Mouse (Mus musculus) limb, embryonic 13.5 days (tissue): ENCODE measurements around the gene Sptbn4. TPM values are rescaled to one million over a fixed set of nuclear protein-coding genes. Genes with fewer than 3 reads are reported as not detected.

ENCODE experiments used
- ATAC-seq: fragments of 200-750 bp; cut with Nextera tagmentation; 2 replicates; pipeline ENCODE4 v1.8.0; 2017; ENCODE audit warnings: low read depth, moderate number of reproducible peaks, moderate TSS enrichment; ENCODE audit not compliant: low FRiP score
- H3K27ac ChIP-seq: fragments of 300-500 bp; sonication (generic); 2 replicates; pipeline ENCODE4 v1.5.1; 2015; ENCODE audit warnings: inconsistent platforms, mild to moderate bottlenecking, moderate library complexity
- H3K27me3 ChIP-seq: fragments of 300-500 bp; sonication (generic); 2 replicates; pipeline ENCODE4 v1.6.1; 2015; ENCODE audit warnings: mild to moderate bottlenecking, inconsistent platforms
- H3K36me3 ChIP-seq: fragments of 300-500 bp; sonication (generic); 2 replicates; pipeline ENCODE4 v1.6.1; 2015; ENCODE audit warnings: inconsistent platforms, mild to moderate bottlenecking, moderate library complexity
- H3K4me1 ChIP-seq: fragments of 300-500 bp; sonication (generic); 2 replicates; pipeline ENCODE4 v1.6.1; 2015; ENCODE audit warnings: inconsistent platforms
- H3K4me2 ChIP-seq: fragments of 300-500 bp; sonication (generic); replicated peaks from 2 replicates; pipeline ENCODE4 v1.6.1; 2015; ENCODE audit warnings: inconsistent platforms, mild to moderate bottlenecking, moderate library complexity
- H3K4me3 ChIP-seq: fragments of 300-500 bp; sonication (generic); 2 replicates; pipeline ENCODE4 v1.5.1; 2015; ENCODE audit warnings: moderate library complexity, mild to moderate bottlenecking, inconsistent platforms
- H3K9ac ChIP-seq: fragments of 300-500 bp; sonication (generic); 2 replicates; pipeline ENCODE4 v1.6.1; 2015; ENCODE audit warnings: mild to moderate bottlenecking, inconsistent platforms
- H3K9me3 ChIP-seq: fragments of 300-500 bp; sonication (generic); 2 replicates; pipeline ENCODE4 v1.6.1; 2016; ENCODE audit warnings: inconsistent platforms
- WGBS: fragments of 180-500 bp; shearing (Covaris S2); methylation state at CpG from one replicate; pipeline ENCODE4 v1.1.7; 2015; 5-methylcytosine and 5-hydroxymethylcytosine counted together
- polyA plus RNA-seq: library from polyadenylated mRNA; unstranded; fragments of >200 nt; fragmentation: Nextera tagmentation; extraction: Ambion mirVana; gene quantifications from 2 replicates; pipeline ENCODE4 v1.2.1, GENCODE M21; 2015

The Sptbn4 gene
- polyA plus RNA-seq, 1 experiment from 2014 or later = 0.17 TPM

- Histone ChIP-seq H3K27me3 (no peaks in the 10 kb centered on the region), H3K36me3 (peaks cover 19% of the 10 kb centered on the region), H3K4me3 (peak within 1 kb of the TSS; percentile 76), H3K9me3 (no peaks in the 10 kb centered on the region), H3K4me2 (peak within 1 kb of the TSS; percentile 69), H3K4me1 (peaks cover 21% of the 10 kb centered on the region), H3K9ac (peak within 1 kb of the TSS; percentile 79), H3K27ac (peak within 1 kb of the TSS; percentile 94)
- under 1% methylated on average over 36 of the region's 36 CpGs for WGBS
- ATAC-seq = peak; percentile 95
Observed at GRCm38 (mm10) chr7:27473156-27473834, 25.8 kb upstream of the Sptbn4 start, which contains the start of gene Sertad3. Gene Sertad3, plus strand, starts transcription at chr7:27473768.

DNA sequence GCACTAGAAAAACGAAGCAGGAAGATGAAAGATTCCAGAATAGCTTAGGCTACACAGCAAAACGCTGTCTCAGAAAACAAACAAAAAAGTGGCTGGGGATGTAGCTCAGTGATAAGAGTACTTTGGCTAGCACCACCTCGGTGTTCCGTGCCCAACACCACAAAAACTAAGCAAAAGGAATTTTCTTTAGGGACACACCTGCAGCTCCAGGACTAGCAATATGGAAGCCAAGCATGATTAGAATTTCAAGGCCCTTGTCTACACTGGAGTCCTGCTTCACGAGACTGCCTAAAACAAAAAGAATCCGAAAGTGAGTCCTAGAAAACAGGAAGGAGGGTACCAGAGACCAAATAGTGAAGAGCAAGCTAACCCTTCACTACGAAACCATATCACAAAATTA is 25.1 kb upstream of the Sptbn4 start:
- no peaks in the 10 kb centered on the region for H3K9me3 ChIP-seq
- H3K27me3 ChIP-seq = no peaks in the 10 kb centered on the region
- peak overlapping the region; percentile 16; the same call in 1 of the 2 replicates for H3K27ac ChIP-seq
- ATAC-seq = no peak
- peak overlapping the region; percentile 69 for H3K4me2 ChIP-seq
- peaks cover 14% of the 10 kb centered on the region for H3K36me3 ChIP-seq
- 47% methylated on average over 7 of the region's 7 CpGs for WGBS
- peaks cover 17% of the 10 kb centered on the region for H3K4me1 ChIP-seq
- peak overlapping the region; percentile 76 for H3K4me3 ChIP-seq
- H3K9ac ChIP-seq = no peak overlapping the region

DNA sequence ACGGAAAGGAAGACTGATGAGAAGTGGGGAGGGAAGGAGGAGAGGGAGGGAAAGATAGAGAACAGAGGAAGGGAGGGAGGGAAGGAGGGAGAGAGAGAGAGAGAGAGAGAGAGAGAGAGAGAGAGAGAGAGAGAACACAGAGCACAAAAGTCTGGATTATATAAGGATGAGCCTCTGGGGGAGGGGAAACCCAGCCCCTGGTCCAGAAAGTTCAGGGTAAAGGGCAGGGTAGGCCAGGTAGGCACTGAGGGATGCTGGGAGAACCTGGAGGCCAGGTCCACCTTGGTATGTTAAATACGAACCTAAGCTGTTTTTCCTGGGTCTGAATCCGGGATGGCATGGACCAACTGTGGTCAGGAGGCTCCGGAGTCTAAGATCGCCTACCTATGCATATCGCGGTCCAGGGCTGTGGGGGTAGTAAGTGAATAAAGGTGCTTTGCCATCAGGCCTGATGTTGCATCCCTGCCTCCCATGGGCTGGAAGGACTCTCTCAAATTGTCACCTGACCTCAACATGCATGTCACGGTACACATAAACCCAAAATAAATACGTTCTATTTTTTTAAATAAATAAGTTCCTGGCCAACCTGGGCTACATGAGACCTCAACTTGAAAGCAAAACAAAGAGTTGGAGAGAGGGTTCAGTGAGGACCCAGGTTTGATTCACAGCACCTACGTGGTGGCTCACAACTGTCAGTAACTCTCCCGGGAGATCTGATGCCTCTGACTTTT is 24.1 kb upstream of the Sptbn4 start:
- H3K4me3 ChIP-seq = no peak overlapping the region
- ATAC-seq = no peak
- no peak overlapping the region for H3K4me2 ChIP-seq
- H3K9me3 ChIP-seq = no peaks in the 10 kb centered on the region
- peaks cover 15% of the 10 kb centered on the region for H3K4me1 ChIP-seq
- H3K27ac ChIP-seq = no peak overlapping the region
- no peaks in the 10 kb centered on the region for H3K27me3 ChIP-seq
- 91% methylated on average over 11 of the region's 11 CpGs for WGBS
- peaks cover 9% of the 10 kb centered on the region for H3K36me3 ChIP-seq
- no peak overlapping the region for H3K9ac ChIP-seq

GRCm38 (mm10) chr7:27467648-27468047 is 20.2 kb upstream of the Sptbn4 start:
- Histone ChIP-seq H3K27me3 (no peaks in the 10 kb centered on the region), H3K4me1 (peaks cover 4% of the 10 kb centered on the region; the same call in 1 of the 2 replicates), H3K9me3 (no peaks in the 10 kb centered on the region), H3K27ac (no peak overlapping the region), H3K9ac (no peak overlapping the region), H3K4me3 (no peak overlapping the region), H3K36me3 (no peaks in the 10 kb centered on the region), H3K4me2 (no peak overlapping the region)
- ATAC-seq = no peak
- 27% methylated on average over 4 of the region's 4 CpGs for WGBS

- Histone ChIP-seq H3K27me3 (no peaks in the 10 kb centered on the region), H3K9ac (no peak overlapping the region), H3K4me3 (no peak overlapping the region), H3K4me2 (no peak overlapping the region), H3K9me3 (no peaks in the 10 kb centered on the region), H3K4me1 (no peaks in the 10 kb centered on the region), H3K36me3 (no peaks in the 10 kb centered on the region), H3K27ac (no peak overlapping the region)
- WGBS = 75% methylated on average over 6 of the region's 6 CpGs
- no peak for ATAC-seq
Observed at GRCm38 (mm10) chr7:27460477-27460876, 13.0 kb upstream of the Sptbn4 start.

GRCm38 (mm10) chr7:27459640-27460039 is 12.2 kb upstream of the Sptbn4 start:
- WGBS = 93% methylated on average over 5 of the region's 5 CpGs
- H3K36me3 ChIP-seq = no peaks in the 10 kb centered on the region
- no peaks in the 10 kb centered on the region for H3K4me1 ChIP-seq
- H3K9ac ChIP-seq = no peak overlapping the region
- ATAC-seq = no peak
- H3K9me3 ChIP-seq = no peaks in the 10 kb centered on the region
- H3K4me2 ChIP-seq = no peak overlapping the region
- H3K27ac ChIP-seq = no peak overlapping the region
- H3K4me3 ChIP-seq = no peak overlapping the region
- no peaks in the 10 kb centered on the region for H3K27me3 ChIP-seq

GRCm38 (mm10) chr7:27458614-27459013 is 11.1 kb upstream of the Sptbn4 start:
- H3K4me2 ChIP-seq = no peak overlapping the region
- no peak overlapping the region for H3K9ac ChIP-seq
- no peak for ATAC-seq
- H3K9me3 ChIP-seq = no peaks in the 10 kb centered on the region
- 88% methylated on average over 4 of the region's 4 CpGs for WGBS
- H3K36me3 ChIP-seq = no peaks in the 10 kb centered on the region
- H3K4me1 ChIP-seq = no peaks in the 10 kb centered on the region
- H3K27ac ChIP-seq = no peak overlapping the region
- no peaks in the 10 kb centered on the region for H3K27me3 ChIP-seq
- H3K4me3 ChIP-seq = no peak overlapping the region

- no peaks in the 10 kb centered on the region for H3K9me3 ChIP-seq
- H3K4me2 ChIP-seq = no peak overlapping the region
- no peaks in the 10 kb centered on the region for H3K36me3 ChIP-seq
- no peaks in the 10 kb centered on the region for H3K27me3 ChIP-seq
- no peak overlapping the region for H3K9ac ChIP-seq
- WGBS = 93% methylated on average over 3 of the region's 3 CpGs
- H3K27ac ChIP-seq = no peak overlapping the region
- no peak overlapping the region for H3K4me3 ChIP-seq
- ATAC-seq = no peak
- H3K4me1 ChIP-seq = no peaks in the 10 kb centered on the region
Observed at GRCm38 (mm10) chr7:27455273-27455672, 7.8 kb upstream of the Sptbn4 start.

- Histone ChIP-seq H3K36me3 (no peaks in the 10 kb centered on the region), H3K4me3 (no peak overlapping the region), H3K27ac (no peak overlapping the region), H3K4me1 (no peaks in the 10 kb centered on the region), H3K27me3 (no peaks in the 10 kb centered on the region), H3K4me2 (no peak overlapping the region), H3K9me3 (no peaks in the 10 kb centered on the region), H3K9ac (no peak overlapping the region)
- WGBS = 80% methylated on average over 10 of the region's 10 CpGs
- ATAC-seq = no peak
Observed at GRCm38 (mm10) chr7:27454461-27455121, 7.1 kb upstream of the Sptbn4 start.

DNA sequence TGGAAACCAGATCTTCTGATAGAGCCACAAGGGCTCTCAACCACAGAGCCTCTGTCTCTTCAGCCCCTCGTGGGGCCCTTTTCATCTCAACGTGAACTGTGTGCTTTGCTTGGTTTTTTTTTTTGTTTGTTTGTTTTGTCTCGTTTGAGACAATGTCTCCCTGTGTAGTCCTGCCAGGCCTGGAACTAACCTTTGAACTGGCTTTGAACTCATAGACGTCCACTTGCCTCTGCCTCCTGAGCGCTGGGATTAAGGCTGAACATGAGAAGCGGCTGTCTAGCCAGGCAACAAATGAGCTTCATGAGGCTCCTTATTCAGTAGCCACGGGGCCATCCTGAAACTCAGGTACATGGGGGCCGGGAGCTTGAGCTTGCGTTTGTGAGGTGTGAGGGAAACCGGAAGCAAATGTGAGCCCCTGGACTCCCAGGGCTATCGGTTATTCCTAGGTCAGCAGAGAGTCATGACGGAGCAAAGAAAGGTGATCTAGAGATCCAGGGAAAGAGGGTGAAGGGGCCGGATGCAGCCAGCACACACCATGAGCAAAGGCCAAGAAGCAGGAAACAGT is 4.8 kb upstream of the Sptbn4 start:
- Histone ChIP-seq H3K4me1 (peaks cover 8% of the 10 kb centered on the region), H3K27me3 (peaks cover 2% of the 10 kb centered on the region), H3K4me3 (no peak overlapping the region), H3K4me2 (no peak overlapping the region), H3K9me3 (no peaks in the 10 kb centered on the region), H3K9ac (no peak overlapping the region), H3K36me3 (no peaks in the 10 kb centered on the region), H3K27ac (no peak overlapping the region)
- WGBS = 55% methylated on average over 13 of the region's 13 CpGs
- no peak for ATAC-seq

GRCm38 (mm10) chr7:27451359-27451758 is 3.9 kb upstream of the Sptbn4 start:
- WGBS = 91% methylated on average over 2 of the region's 2 CpGs
- Histone ChIP-seq H3K4me1 (peaks cover 12% of the 10 kb centered on the region), H3K9me3 (no peaks in the 10 kb centered on the region), H3K27ac (no peak overlapping the region), H3K27me3 (peaks cover 12% of the 10 kb centered on the region), H3K4me3 (no peak overlapping the region), H3K4me2 (no peak overlapping the region), H3K9ac (no peak overlapping the region), H3K36me3 (no peaks in the 10 kb centered on the region)
- ATAC-seq = no peak

DNA sequence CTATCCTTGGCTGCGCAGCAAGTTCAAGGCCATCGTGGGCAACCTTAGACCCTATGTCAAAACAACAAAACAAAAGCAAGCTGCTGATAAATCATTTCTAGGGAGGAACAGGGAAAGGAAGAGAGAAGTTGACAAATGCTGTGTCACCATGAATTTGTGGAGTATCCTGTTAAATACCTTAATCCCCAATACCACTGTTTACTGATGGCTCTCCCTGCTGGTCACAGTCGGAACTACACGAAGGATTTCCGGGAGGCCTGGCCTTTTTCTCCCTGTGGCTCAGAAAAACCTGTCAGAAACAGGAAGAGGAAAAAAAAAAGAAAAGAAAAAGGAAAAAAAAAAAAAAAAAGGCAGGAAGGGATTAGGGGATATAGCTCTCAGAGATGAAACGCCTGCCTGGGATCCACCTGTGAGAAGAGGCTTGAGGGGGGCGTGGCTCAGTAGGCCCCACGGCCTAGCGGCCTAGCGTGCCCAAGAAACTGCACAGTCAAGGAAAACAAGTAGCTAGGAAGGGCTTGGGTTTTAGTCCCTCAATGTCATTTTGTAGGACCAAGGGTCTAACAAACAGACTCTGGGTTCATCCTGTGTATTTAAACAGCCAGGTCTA is 1.9 kb upstream of the Sptbn4 start:
- H3K9ac ChIP-seq = no peak overlapping the region
- no peaks in the 10 kb centered on the region for H3K9me3 ChIP-seq
- no peak overlapping the region for H3K27ac ChIP-seq
- WGBS = 64% methylated on average over 10 of the region's 10 CpGs
- no peaks in the 10 kb centered on the region for H3K36me3 ChIP-seq
- no peak overlapping the region for H3K4me3 ChIP-seq
- H3K4me2 ChIP-seq = peak overlapping the region; percentile 86; the same call in 1 of the 2 replicates
- no peak for ATAC-seq
- H3K27me3 ChIP-seq = peaks cover 32% of the 10 kb centered on the region
- peaks cover 17% of the 10 kb centered on the region for H3K4me1 ChIP-seq
